Mouse (Mus musculus) kidney, postnatal 0 days (tissue): ENCODE results near the gene Klk1b1. TPM values are rescaled to one million over a fixed set of nuclear protein-coding genes. Genes with fewer than 3 reads are reported as not detected.
A peak's percentile ranks its signal among the peaks of the same experiment; 100 is the strongest.
"Not testable (repeated sequence)": the region's sequence is repeated elsewhere in the genome, so short reads cannot be mapped to it uniquely, and the experiment has no call there.

Experiments
- ATAC-seq: fragments of 200-750 bp; cut with Nextera tagmentation; replicated peaks from 2 replicates; pipeline ENCODE4 v1.8.0; 2017; ENCODE audit warnings: low read depth, moderate number of reproducible peaks, moderate TSS enrichment, moderate library complexity; ENCODE audit not compliant: low FRiP score
- DNase-seq: peaks from one replicate; pipeline ENCODE4 v3.0.0-alpha.2; 2016; ENCODE audit warnings: low spot score
- H3K27ac ChIP-seq: fragments of 300-500 bp; sonication (generic); 2 replicates; pipeline ENCODE4 v1.5.1; 2014; ENCODE audit warnings: mild to moderate bottlenecking
- H3K27me3 ChIP-seq: fragments of 300-500 bp; sonication (generic); 2 replicates; pipeline ENCODE4 v1.6.1; 2014; ENCODE audit warnings: low read length, mixed read lengths; ENCODE audit not compliant: insufficient read depth
- H3K36me3 ChIP-seq: fragments of 300-500 bp; sonication (generic); 2 replicates; pipeline ENCODE4 v1.6.1; 2014; ENCODE audit warnings: low read length, mixed read lengths; ENCODE audit not compliant: insufficient read depth
- H3K4me1 ChIP-seq: fragments of 300-500 bp; sonication (generic); replicated peaks from 2 replicates; pipeline ENCODE4 v1.6.1; 2014; ENCODE audit warnings: antibody characterized with exemption, low read length, mixed read lengths; ENCODE audit not compliant: insufficient read depth
- H3K4me2 ChIP-seq: fragments of 300-500 bp; sonication (generic); 2 replicates; pipeline ENCODE4 v1.6.1; 2014; ENCODE audit warnings: mild to moderate bottlenecking, low read length, moderate library complexity, mixed read lengths
- H3K4me3 ChIP-seq: fragments of 300-500 bp; sonication (generic); replicated peaks from 2 replicates; pipeline ENCODE4 v1.5.1; 2014; ENCODE audit warnings: low read depth, low read length
- H3K9ac ChIP-seq: fragments of 300-500 bp; sonication (generic); 2 replicates; pipeline ENCODE4 v1.6.1; 2014; ENCODE audit warnings: low read depth, low read length
- H3K9me3 ChIP-seq: fragments of 300-500 bp; sonication (generic); replicated peaks from 2 replicates; pipeline ENCODE4 v1.6.1; 2016; ENCODE audit warnings: low read length, inconsistent platforms, mixed read lengths
- CTCF ChIP-seq: IDR thresholded peaks from 2 replicates; pipeline ENCODE4 v1.5.1; 2016; ENCODE audit warnings: antibody characterized with exemption, low read depth, mild to moderate bottlenecking, moderate library complexity
- WGBS: fragments of 180-500 bp; shearing (Covaris S2); extraction: QIAGEN DNeasy Blood & Tissue Kit; methylation state at CpG from one replicate; pipeline ENCODE4 v1.1.7; 2014; 5-methylcytosine and 5-hydroxymethylcytosine counted together
- polyA plus RNA-seq: library from polyadenylated mRNA; unstranded; fragments of >200 nt; fragmentation: Nextera tagmentation; extraction: Ambion mirVana; gene quantifications from 2 replicates; pipeline ENCODE4 v1.2.1, GENCODE M21; 2015

Gene Klk1b1
- polyA plus RNA-seq, 1 experiment from 2014 or later = not detected

- Histone ChIP-seq H3K27ac (no peak overlapping the region), H3K27me3 (no peaks in the 10 kb centered on the region), H3K4me1 (no peaks in the 10 kb centered on the region), H3K36me3 (no peaks in the 10 kb centered on the region), H3K4me3 (no peak overlapping the region), H3K9ac (no peak overlapping the region), H3K4me2 (no peak overlapping the region), H3K9me3 (no peaks in the 10 kb centered on the region)
- ATAC-seq (no peak), DNase-seq (no peak)
- no peak for TF ChIP-seq CTCF
- 76% methylated on average over 2 of the region's 2 CpGs for WGBS
Measured at GRCm38 (mm10) chr7:43921941-43922340, 44.6 kb upstream of the Klk1b1 start.

GRCm38 (mm10) chr7:43925985-43926384 lies 40.6 kb upstream of the Klk1b1 start:
- ATAC-seq (no peak), DNase-seq (peak; percentile 35)
- H3K4me3 ChIP-seq = no peak overlapping the region
- no peaks in the 10 kb centered on the region for H3K36me3 ChIP-seq
- WGBS = 66% methylated on average over 5 of the region's 5 CpGs
- no peak overlapping the region for H3K9ac ChIP-seq
- no peaks in the 10 kb centered on the region for H3K9me3 ChIP-seq
- no peaks in the 10 kb centered on the region for H3K27me3 ChIP-seq
- H3K4me2 ChIP-seq = no peak overlapping the region
- peak; percentile 63 for TF ChIP-seq CTCF
- H3K27ac ChIP-seq = no peak overlapping the region
- H3K4me1 ChIP-seq = no peaks in the 10 kb centered on the region

GRCm38 (mm10) chr7:43928521-43928920 lies 38.0 kb upstream of the Klk1b1 start:
- Histone ChIP-seq H3K36me3 (no peaks in the 10 kb centered on the region), H3K27me3 (no peaks in the 10 kb centered on the region), H3K9ac (no peak overlapping the region), H3K4me1 (no peaks in the 10 kb centered on the region), H3K27ac (no peak overlapping the region), H3K4me2 (no peak overlapping the region), H3K9me3 (no peaks in the 10 kb centered on the region), H3K4me3 (no peak overlapping the region)
- peak; percentile 68 for TF ChIP-seq CTCF
- ATAC-seq (peak; percentile 17; the same call in 1 of the 2 replicates), DNase-seq (peak; percentile 61)
- 45% methylated on average over 4 of the region's 4 CpGs for WGBS

- H3K4me1 ChIP-seq = no peaks in the 10 kb centered on the region
- DNase-seq = no peak
Measured at GRCm38 (mm10) chr7:43932337-43932736, 34.2 kb upstream of the Klk1b1 start.

GRCm38 (mm10) chr7:43933440-43933839 lies 33.1 kb upstream of the Klk1b1 start, which contains the start of gene Klk15:
Klk15 (plus strand) TSS chr7:43933740.
- H3K4me2 ChIP-seq = no peak within 1 kb of the TSS
- H3K4me1 ChIP-seq = no peaks in the 10 kb centered on the region
- DNase-seq = no peak
- no peaks in the 10 kb centered on the region for H3K36me3 ChIP-seq
- no peak within 1 kb of the TSS for H3K9ac ChIP-seq
- TF ChIP-seq CTCF = no peak
- H3K4me3 ChIP-seq = no peak within 1 kb of the TSS
- H3K27ac ChIP-seq = peak within 1 kb of the TSS; percentile 8; the same call in 1 of the 2 replicates
- WGBS = 93% methylated on average over 3 of the region's 3 CpGs
- no peaks in the 10 kb centered on the region for H3K9me3 ChIP-seq
- ATAC-seq = no peak
- H3K27me3 ChIP-seq = no peaks in the 10 kb centered on the region

More at GRCm38 (mm10) chr7:43932337-43932736, 34.2 kb upstream of the Klk1b1 start:
- H3K9ac ChIP-seq = no peak overlapping the region
- 58% methylated on average over 4 of the region's 4 CpGs for WGBS
- no peaks in the 10 kb centered on the region for H3K9me3 ChIP-seq
- H3K27me3 ChIP-seq = no peaks in the 10 kb centered on the region
- H3K27ac ChIP-seq = no peak overlapping the region
- no peaks in the 10 kb centered on the region for H3K36me3 ChIP-seq
- ATAC-seq = no peak
- TF ChIP-seq CTCF = no peak
- H3K4me2 ChIP-seq = no peak overlapping the region
- no peak overlapping the region for H3K4me3 ChIP-seq

- Histone ChIP-seq H3K9ac (no peak overlapping the region), H3K9me3 (no peaks in the 10 kb centered on the region), H3K27ac (peak overlapping the region; percentile 8; the same call in 1 of the 2 replicates), H3K36me3 (no peaks in the 10 kb centered on the region), H3K4me3 (no peak overlapping the region), H3K4me2 (no peak overlapping the region), H3K27me3 (no peaks in the 10 kb centered on the region), H3K4me1 (no peaks in the 10 kb centered on the region)
- peak; percentile 89 for ATAC-seq
- no peak for TF ChIP-seq CTCF
- WGBS = 20% methylated on average over 3 of the region's 3 CpGs
- DNase-seq = peak; percentile 35
Measured at GRCm38 (mm10) chr7:43934747-43935146, 31.8 kb upstream of the Klk1b1 start.

- DNase-seq (no peak), ATAC-seq (no peak)
- WGBS = 82% methylated on average over 14 of the region's 14 CpGs
- Histone ChIP-seq H3K27ac (no peak overlapping the region), H3K4me1 (no peaks in the 10 kb centered on the region), H3K9me3 (no peaks in the 10 kb centered on the region), H3K4me3 (no peak overlapping the region), H3K27me3 (no peaks in the 10 kb centered on the region), H3K4me2 (no peak overlapping the region), H3K36me3 (no peaks in the 10 kb centered on the region), H3K9ac (no peak overlapping the region)
- TF ChIP-seq CTCF = no peak
Measured at GRCm38 (mm10) chr7:43936551-43936950, 30.0 kb upstream of the Klk1b1 start.

GRCm38 (mm10) chr7:43942293-43942692 lies 24.3 kb upstream of the Klk1b1 start:
- not testable (repeated sequence) for DNase-seq, ATAC-seq
- 54% methylated on average over 3 of the region's 3 CpGs for WGBS

More at GRCm38 (mm10) chr7:43942293-43942692, 24.3 kb upstream of the Klk1b1 start:
- not testable (repeated sequence) for H3K9ac ChIP-seq, H3K27me3 ChIP-seq, H3K27ac ChIP-seq, H3K36me3 ChIP-seq, H3K4me2 ChIP-seq, H3K4me1 ChIP-seq, H3K4me3 ChIP-seq, H3K9me3 ChIP-seq
